Mouse (Mus musculus) cerebellum, postnatal 4 days (tissue): Measurements from ENCODE around the gene Btf3l4.

Experiments used
- DNase-seq, 2 experiments: peaks; one replicate each; pipeline ENCODE4 v3.0.0; 2022; ENCODE audit warnings: low spot score in 2 of 2, mixed read lengths in 1 of 2

Btf3l4 gene

DNA sequence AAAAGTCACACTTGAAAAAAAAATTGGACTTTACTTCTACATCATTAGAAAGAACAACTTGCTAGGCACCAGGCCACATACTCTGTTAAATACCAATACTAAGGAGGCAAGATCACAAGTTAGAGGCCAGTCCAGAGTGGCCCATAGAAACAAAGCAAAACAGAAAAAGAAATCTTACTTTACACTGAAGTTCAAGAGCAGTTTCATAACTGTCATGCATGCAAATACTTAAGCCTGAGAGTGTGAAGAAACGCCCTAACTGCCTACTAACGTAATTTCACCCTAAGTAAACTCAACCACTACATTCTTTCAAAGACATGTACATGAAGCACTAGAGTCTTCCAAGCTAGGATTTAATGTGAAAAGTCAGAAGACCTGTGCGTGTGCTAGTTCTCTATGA, 7.7 kb downstream of the Btf3l4 start:
- no peak for DNase-seq

DNA sequence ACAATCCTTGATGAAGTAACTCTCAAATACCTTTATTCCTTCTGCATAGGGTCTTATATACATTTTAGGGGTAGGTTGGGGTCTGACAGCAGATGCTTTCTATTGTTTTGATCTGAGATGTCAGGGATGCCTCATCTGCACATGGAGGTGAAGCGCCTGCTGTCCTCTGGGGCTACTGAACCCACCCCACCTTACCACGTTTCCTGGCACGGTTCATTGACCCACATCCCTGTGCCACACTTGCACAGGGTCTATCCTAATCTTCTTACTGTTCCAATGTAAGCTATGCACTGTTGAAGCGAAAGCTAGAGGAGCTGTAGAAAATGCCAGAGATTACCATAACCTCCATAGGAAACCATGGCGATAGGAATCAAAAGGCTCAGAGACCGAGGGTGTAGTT, 21.9 kb downstream of the Btf3l4 start:
- no peak for DNase-seq

DNA sequence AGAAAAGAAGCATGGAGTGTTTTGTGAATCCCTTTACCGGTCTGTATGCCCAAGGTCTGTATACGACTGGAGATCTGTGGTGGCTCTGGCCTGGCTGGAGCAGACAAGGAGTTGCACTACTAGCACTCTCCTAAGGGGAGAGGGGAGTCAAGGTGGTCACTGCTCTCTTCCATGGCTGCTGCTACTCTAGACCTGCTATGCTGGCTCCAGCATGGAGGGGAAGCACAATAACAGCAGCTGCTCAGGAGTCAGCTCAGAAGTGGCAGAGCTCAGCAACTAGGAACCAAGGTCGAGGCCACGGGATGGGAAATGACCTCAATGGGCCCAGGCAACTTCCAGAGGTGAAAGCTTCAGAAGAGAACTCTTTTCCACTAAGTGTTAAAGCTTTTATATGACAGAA, 22.3 kb downstream of the Btf3l4 start:
- no peak for DNase-seq

DNA sequence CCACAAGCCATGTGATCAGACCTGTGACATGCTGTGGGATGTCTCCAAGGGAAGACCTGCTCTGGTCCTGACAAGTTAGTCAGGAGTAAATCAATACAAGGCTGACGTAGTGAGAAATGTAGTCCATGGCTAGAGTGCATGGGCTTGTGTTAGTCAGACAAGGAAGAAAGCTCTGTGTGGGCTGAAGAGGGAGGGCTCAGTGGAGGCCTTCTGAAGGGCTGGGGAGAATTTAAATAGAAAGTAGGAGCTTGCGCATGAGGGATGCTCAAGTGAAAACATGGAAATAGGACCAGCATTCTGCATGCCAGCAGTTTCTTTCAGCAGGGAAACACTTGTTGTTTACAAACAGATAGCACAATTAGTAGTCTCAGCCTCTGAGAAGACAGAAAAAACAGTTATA, 29.9 kb downstream of the Btf3l4 start:
- DNase-seq: no peak

DNA sequence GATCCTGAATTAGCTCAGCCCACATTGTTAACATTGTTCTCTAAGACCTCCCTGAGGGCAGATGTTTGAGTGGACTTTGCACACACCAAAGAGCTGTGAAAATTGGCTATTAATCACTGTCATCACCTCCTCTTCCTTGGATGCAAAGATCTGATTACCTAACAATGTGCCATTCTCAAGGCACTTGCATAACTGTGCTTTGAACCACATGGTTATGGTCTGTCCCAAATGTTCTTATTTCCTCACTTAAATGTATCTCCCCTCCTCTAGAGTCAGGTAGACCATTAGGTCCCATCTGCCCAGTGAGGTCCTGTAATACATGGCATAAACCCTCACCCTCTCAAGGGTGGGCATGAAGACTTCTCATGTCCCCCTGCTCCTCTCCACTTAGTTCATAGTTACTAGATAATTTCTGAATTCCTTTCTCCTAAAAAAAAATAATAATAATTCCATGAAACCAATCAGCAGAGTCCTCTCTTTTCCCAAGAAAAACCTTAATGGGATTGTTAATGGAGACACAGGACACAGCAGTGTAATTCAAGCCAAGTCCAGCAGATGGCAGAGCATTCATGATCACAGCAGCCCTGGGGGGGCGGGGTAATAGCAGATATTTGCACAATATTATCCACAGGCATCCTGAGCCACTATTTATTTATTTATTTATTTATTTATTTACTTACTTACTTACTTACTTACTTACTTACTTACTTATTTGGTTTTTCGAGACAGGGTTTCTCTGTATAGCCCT, 35.2 kb downstream of the Btf3l4 start:
- DNase-seq: peak in 1 of 2 experiments; percentile 66

DNA sequence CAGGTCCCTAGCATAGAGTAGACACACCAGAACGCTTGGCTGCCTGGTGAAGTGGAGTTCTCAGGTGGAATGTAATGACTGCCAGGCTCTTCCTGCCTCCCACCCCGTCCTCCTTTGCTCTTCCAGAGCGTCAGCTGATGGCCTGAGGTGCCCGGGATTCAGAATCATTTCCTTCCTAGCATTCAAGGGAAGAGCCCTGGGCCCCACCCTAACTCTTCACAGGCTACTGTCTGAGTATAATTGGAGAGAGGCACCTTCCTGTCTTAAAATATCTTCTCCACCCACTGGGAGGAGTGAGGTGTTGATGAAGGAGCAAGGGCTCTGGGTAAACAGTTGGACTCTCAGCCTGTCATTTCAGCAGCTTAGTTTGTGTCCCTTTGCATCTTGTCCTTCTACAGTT, 36.7 kb downstream of the Btf3l4 start:
- DNase-seq: no peak

DNA sequence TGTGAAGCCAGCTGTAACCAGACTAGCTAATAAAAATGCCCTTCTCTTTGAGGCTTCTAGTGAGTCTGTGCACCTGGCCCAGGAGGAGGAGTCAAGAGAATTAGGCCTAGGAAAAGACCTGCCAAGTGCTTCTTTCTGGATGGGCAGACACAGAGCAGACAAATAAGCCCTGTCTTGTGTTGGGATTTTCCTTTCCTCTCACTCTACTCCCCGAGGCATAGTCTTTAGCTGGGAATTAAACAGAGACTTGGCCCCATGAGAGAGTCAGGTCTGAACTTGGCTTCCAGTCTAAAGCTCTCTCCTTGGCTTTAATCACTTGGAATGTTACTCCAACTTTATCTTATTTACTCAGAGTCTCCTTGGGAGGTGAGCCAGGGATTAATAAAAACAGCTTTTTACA, 39.5 kb downstream of the Btf3l4 start:
- DNase-seq: no peak

DNA sequence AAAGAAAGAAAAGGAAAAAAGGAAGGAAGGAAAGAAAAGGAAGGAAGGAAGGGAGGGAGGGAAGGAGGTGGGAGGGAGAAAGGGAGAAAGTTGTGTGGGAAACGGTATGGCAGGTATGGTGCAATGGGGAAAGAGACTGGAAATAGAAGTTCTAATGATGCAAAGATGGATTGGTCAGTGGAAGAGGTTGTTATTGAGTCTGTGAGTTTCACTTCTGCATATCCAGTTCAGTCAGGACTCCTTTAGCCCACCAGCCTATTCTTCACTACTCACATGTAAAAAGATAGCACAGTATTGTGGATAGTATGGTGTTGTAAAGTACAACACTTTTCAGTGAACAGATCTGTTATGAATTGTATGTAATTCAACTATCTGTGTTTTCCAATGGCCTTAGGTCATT, 42.9 kb downstream of the Btf3l4 start:
- no peak for DNase-seq

DNA sequence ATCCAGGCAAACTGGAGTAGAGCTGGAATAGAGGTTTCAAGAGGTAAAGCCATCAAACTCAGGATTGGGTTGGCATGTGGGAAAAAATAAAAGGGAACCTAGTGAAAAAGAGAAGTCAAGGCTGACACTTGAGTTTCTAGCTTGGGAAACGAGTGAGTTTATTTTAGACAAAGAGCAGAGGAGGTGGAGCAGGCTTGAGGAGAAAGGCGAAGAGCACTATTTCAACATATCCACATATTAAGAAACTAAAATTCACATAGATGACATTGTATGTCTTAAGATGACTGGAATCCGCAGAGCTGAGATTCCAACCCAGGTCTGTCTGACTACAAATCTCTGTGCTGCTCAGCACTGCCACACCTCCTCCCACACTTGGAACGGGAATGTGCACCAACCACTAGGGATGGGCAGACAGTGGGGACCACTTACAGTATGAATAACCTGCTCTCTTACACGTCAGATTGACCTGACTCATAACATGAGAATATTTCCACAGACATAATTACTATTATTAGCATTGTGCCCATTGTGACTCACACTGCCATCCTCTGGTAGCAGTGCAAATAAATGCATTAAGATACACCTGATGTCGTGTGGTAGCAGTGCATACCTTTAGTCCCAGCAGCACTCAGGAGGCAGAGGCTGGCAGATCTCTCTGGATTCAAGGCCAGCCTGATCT, 44.0 kb downstream of the Btf3l4 start:
- no peak for DNase-seq

DNA sequence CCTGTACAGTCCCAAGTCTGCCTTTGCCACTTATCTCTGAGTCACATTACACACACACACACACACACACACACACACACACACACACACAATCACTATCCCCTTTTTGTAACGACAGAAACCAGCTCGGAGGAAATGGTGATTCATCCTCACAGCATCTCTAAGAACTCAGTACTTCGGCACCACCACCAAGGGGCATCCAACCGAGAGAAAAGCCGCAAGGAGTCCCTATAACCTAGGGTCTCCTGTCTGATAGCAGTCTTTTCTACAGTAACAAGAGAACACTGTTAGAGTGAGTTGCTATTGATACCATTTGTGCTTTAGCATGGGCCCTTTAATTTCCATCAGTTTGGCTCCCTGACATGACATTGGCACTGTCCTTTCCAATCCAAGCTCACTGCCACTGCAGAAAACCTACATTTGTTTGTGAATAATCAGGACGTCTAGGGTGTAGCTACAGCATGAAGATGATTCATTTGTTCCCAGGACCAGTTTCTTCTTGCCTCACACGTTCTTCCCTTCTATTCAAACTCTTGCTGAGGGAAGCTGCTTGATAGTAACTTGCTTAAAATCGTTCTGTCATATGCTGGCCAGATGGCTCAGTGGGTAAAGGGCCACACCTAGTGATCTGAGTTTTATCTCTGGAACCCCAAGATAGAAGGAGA, 50.9 kb downstream of the Btf3l4 start:
- DNase-seq: no peak

DNA sequence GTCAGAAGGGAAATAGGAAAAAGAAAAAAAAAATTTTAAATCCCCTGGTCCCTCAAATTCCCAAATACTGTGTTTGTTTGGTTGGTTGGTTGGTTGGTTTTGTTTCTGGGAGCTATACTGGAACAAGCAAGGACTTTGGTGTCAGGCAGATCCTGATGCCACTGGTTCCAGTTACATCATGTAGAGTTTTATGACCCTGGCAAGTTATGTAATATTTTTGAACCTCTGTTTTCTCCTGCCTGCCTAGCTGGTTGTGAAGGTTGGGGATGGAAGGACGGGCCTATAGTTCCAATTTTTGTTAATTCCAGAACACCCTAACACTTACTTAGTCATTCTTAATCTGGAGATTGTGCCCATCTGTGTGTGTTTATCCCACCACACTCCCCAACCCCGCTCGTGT, 51.8 kb downstream of the Btf3l4 start:
- no peak for DNase-seq

DNA sequence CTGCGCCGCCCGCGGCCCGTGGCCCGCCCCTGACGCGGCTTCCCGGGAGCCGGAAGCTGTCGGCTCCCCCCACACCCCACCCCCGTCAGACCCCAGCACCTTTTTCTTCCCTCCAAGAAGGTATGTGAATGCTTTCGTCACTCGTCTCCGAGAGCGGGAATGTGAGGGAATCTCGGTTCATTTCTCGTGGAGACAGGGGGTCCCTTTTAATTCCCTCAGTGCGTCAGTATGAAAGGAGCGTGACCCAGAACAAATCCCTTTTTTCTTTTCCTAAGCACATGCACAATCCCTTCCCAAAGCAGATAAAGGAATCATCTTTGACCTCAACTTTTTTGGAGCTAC, 52.6 kb downstream of the Btf3l4 start:
- DNase-seq: no peak

DNA sequence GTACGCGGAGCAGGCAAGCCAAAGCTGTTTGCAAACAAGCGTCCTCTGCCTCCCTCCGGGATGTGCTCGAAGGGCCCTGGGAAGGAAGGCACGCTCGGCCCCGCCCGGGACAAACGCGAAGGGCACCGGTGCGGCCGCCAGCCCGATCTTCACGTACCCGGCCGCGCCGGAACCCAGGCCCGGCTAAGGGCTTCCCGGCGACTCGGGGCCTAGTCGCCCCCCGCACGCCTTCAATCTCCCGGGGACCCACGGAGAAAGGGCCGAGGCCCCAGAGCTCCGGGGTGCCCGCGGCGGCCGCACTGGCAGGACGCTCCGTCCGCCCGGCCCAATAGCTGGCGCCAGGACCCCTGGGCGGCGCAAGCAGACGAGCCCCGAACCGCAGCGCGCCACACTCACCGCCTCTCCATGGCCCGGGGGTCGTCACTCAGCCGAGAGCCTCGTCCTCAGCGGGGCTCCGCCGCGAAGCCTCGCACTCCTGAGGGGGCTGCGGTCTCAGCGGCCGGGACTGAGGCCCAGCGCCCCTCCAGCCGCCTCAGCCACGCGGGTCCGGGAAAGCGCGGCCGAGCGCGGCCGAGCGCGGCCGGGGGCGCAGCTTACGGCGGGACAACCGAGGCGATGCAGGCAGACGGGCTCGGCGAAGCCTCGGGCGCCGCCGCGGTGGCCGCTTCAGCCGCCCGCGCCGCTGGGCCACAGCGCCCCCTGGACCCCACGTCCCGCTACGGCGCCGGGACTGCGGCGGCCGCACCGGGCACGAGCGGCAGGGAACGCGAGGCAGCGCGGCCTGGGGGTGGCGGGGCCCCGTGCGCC, 53.2 kb downstream of the Btf3l4 start, which contains the start of gene Zfyve9:
TSS of gene Zfyve9 (minus strand) at position 742 of the 807 bp plus-strand sequence.
- DNase-seq: peak; percentile 53 to 81

DNA sequence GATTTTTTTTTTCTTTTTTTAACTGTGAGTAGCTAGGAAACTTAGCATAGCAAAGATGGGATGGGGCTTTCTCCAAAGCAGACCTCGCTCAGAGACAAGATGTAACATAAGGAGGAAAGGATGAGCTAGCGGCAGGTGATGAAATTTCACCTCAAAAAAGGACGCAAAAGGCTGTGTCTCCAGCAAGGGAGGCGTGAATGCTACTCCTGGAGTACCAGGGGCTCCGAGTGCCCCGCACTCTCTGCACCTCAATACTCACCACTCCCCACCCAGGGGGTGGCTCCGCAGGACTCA, 53.7 kb downstream of the Btf3l4 start:
- DNase-seq: no peak

DNA sequence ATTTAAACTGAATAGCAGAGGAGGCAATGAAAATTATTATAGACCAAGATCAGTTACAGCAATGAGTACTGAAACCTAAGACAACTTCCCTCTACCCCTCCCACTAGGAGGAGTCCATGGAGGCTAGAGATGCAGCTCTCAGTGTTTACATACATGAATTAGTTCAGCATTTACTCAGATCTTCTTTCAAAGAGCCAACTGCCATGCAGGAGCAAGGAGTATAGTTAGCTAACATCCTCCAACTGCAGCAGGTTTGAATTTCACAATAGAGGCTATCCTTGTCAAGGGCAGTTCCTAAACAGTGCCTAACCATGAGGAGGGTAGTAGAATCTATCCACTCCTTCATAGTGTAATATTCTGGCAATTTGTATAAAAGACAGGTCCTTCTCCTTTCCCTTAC, 64.9 kb downstream of the Btf3l4 start:
- DNase-seq: no peak
